Mouse (Mus musculus) liver, postnatal 0 days (tissue): Measurements from ENCODE around the gene Gbp8.

Source experiments
- CTCF ChIP-seq: sonication (generic); IDR thresholded peaks from 2 replicates; pipeline ENCODE4 v1.5.1; 2016; ENCODE audit warnings: antibody characterized with exemption, low read depth
- EP300 ChIP-seq: IDR thresholded peaks from 2 replicates; pipeline ENCODE4 v1.6.1; 2016; ENCODE audit warnings: antibody characterized with exemption, low read depth, mild to moderate bottlenecking

DNA sequence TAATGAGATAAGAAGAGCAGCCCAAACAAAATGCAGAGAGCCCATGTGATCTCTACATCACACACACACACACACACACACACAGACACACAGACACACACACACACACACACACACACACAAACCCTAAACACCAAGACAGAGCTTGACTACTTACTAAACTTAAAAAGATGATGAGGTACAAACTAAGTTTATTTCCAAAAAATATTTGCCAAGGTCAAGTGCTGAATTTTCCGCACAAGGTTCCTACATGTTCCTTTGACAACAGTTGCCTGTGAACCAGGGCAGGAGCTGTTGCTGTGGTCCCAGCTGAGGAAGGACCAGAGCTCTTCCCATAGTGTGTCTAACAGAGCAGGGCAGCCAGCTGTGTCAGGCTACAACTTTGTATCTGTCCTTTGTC lies 434 bp downstream of the Gbp8 start:
- TF ChIP-seq CTCF (no peak), EP300 (no peak)
